Mouse (Mus musculus) urinary bladder, postnatal 14 days (tissue): ENCODE data around the gene Stk17b.
"Not testable (repeated sequence)": the region's sequence is repeated elsewhere in the genome, so short reads cannot be mapped to it uniquely, and the experiment has no call there.

Source experiments
- DNase-seq: peaks from one replicate; pipeline ENCODE4 v3.0.0; 2021; ENCODE audit warnings: low spot score

The Stk17b gene

GRCm38 (mm10) chr1:53728489-53729225 is 56.4 kb downstream of the Stk17b start:
- DNase-seq = peak; percentile 12

- no peak for DNase-seq
These were observed 58.1 kb downstream of the Stk17b start for GRCm38 (mm10) chr1:53726883-53727282.

- DNase-seq = no peak
These were observed 63.7 kb downstream of the Stk17b start for GRCm38 (mm10) chr1:53721353-53721752.

- peak; percentile 32 for DNase-seq
These were observed 64.2 kb downstream of the Stk17b start for GRCm38 (mm10) chr1:53720601-53721351.

- DNase-seq = no peak
These were observed 69.0 kb downstream of the Stk17b start for GRCm38 (mm10) chr1:53715966-53716515.

- no peak for DNase-seq
These were observed 69.6 kb downstream of the Stk17b start for GRCm38 (mm10) chr1:53715446-53715845.

- not testable (repeated sequence) for DNase-seq
These were observed 71.6 kb downstream of the Stk17b start for GRCm38 (mm10) chr1:53713383-53713782.

GRCm38 (mm10) chr1:53711069-53711468 is 74.0 kb downstream of the Stk17b start:
- no peak for DNase-seq

GRCm38 (mm10) chr1:53709602-53710001 is 75.4 kb downstream of the Stk17b start:
- DNase-seq = not testable (repeated sequence)

- peak; percentile 12 for DNase-seq
These were observed 78.3 kb downstream of the Stk17b start, which contains the start of gene Dnah7a for GRCm38 (mm10) chr1:53706431-53707361. Gene Dnah7a, minus strand, starts transcription at chr1:53706784.
